Mouse (Mus musculus) lung, postnatal 0 days (tissue): ENCODE results near the gene Muc5b.

Experiments
- CTCF ChIP-seq: IDR thresholded peaks from 2 replicates; pipeline ENCODE4 v1.5.1; 2016; ENCODE audit warnings: antibody characterized with exemption, mild to moderate bottlenecking
- EP300 ChIP-seq: IDR thresholded peaks from 2 replicates; pipeline ENCODE4 v1.6.1; 2016; ENCODE audit warnings: antibody characterized with exemption, mild to moderate bottlenecking, control low read depth

GRCm38 (mm10) chr7:141869644-141870043 is 30.8 kb downstream of the Muc5b start:
- TF ChIP-seq CTCF (no peak), EP300 (no peak)
